Mouse (Mus musculus) liver (tissue): ENCODE data around the gene 1810043G02Rik.
"Not testable (repeated sequence)": the region's sequence is repeated elsewhere in the genome, so short reads cannot be mapped to it uniquely, and the experiment has no call there.

Experiments
- DNase-seq: peaks from one replicate; pipeline ENCODE4 v3.0.0-alpha.2; 2020; ENCODE audit warnings: mixed read lengths

Gene 1810043G02Rik

GRCm38 (mm10) chr10:77978351-77979350 is at the start of gene 1810043G02Rik:
TSS of gene 1810043G02Rik (plus strand) at chr10:77978524.
- peak; percentile 99 for DNase-seq

- DNase-seq, result no peak
These were observed 38.6 kb upstream of the 1810043G02Rik start for GRCm38 (mm10) chr10:77939685-77940084.

- not testable (repeated sequence) for DNase-seq
These were observed 27.9 kb upstream of the 1810043G02Rik start for GRCm38 (mm10) chr10:77950468-77950867.

- DNase-seq, result no peak
These were observed 15.6 kb upstream of the 1810043G02Rik start for GRCm38 (mm10) chr10:77962725-77963124.

- DNase-seq, result no peak
These were observed 14.4 kb upstream of the 1810043G02Rik start for GRCm38 (mm10) chr10:77963971-77964370.

GRCm38 (mm10) chr10:77969274-77969972 is 8.9 kb upstream of the 1810043G02Rik start:
- DNase-seq, result peak; percentile 26

- no peak for DNase-seq
These were observed 8.4 kb upstream of the 1810043G02Rik start for GRCm38 (mm10) chr10:77969973-77970325.

GRCm38 (mm10) chr10:77970481-77970880 is 7.8 kb upstream of the 1810043G02Rik start, which contains the start of gene Trpm2:
TSS of gene Trpm2 (minus strand) at chr10:77970563.
- peak; percentile 28 for DNase-seq

GRCm38 (mm10) chr10:77971191-77971590 is 7.1 kb upstream of the 1810043G02Rik start:
- DNase-seq, result peak; percentile 28

GRCm38 (mm10) chr10:77971709-77972553 is 6.4 kb upstream of the 1810043G02Rik start:
- peak; percentile 53 for DNase-seq

- no peak for DNase-seq
These were observed 4.0 kb upstream of the 1810043G02Rik start for GRCm38 (mm10) chr10:77974323-77974722.

- DNase-seq, result no peak
These were observed 3.5 kb upstream of the 1810043G02Rik start for GRCm38 (mm10) chr10:77974811-77975210.

GRCm38 (mm10) chr10:77975653-77976052 is 2.7 kb upstream of the 1810043G02Rik start:
- no peak for DNase-seq

- no peak for DNase-seq
These were observed 1.7 kb upstream of the 1810043G02Rik start for GRCm38 (mm10) chr10:77976458-77977150.

- DNase-seq, result peak; percentile 80
These were observed 6.3 kb downstream of the 1810043G02Rik start for GRCm38 (mm10) chr10:77984660-77985059.

- DNase-seq, result no peak
These were observed 7.5 kb downstream of the 1810043G02Rik start for GRCm38 (mm10) chr10:77985775-77986174.

GRCm38 (mm10) chr10:77995639-77996038 is 17.3 kb downstream of the 1810043G02Rik start:
- no peak for DNase-seq

- no peak for DNase-seq
These were observed 21.9 kb downstream of the 1810043G02Rik start for GRCm38 (mm10) chr10:78000200-78000599.

GRCm38 (mm10) chr10:78001796-78002195 is 23.5 kb downstream of the 1810043G02Rik start:
- DNase-seq, result no peak

GRCm38 (mm10) chr10:78002316-78002715 is 24.0 kb downstream of the 1810043G02Rik start:
- no peak for DNase-seq

GRCm38 (mm10) chr10:78004479-78005100 is 26.3 kb downstream of the 1810043G02Rik start:
- DNase-seq, result peak; percentile 82
